Mouse (Mus musculus): ENCODE data around the gene Slc17a3. TPM values are rescaled to one million over a fixed set of nuclear protein-coding genes. Genes with fewer than 3 reads are reported as not detected.

Gene Slc17a3
- total RNA-seq (2014; fragmentation: Nextera tagmentation) (not detected in 2 replicates), total RNA-seq (2017) (not detected in 2 replicates)

GRCm38 (mm10) chr13:23839308-23839707 is at the start of gene Slc17a3:
Gene Slc17a3, plus strand, starts transcription at chr13:23839434.
- no peak for ATAC-seq (replicated peaks; ENCODE audit: low FRiP score, low TSS enrichment, poor library complexity, severe bottlenecking)

DNA sequence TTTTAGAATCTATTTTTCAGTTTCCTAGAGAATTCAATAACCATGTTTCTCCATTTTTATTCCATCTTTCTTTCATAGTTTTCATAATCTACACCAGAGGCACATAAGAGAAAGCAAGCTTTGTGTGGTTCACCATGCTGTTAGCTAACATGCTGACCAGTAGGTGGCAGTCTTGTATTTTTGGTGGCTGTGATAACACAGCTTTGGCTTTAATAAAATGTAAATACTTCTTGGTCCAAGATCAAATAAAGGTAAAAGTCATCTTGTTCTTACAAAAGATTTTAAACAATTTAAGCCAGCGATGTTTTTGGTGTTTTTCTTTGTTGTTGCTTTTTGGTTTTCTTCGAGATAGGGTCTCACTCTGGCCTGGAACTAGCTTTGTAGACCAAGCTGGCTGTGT is 46.7 kb upstream of the Slc17a3 start:
- 0 out of 2 replicates have a peak, but pooled peaks have one; percentile 59 for ATAC-seq (replicated peaks; ENCODE audit: low FRiP score, low TSS enrichment, poor library complexity, severe bottlenecking)

GRCm38 (mm10) chr13:23799405-23799804 is 39.8 kb upstream of the Slc17a3 start:
- ATAC-seq (replicated peaks; ENCODE audit: low FRiP score, low TSS enrichment, poor library complexity, severe bottlenecking), result no peak

DNA sequence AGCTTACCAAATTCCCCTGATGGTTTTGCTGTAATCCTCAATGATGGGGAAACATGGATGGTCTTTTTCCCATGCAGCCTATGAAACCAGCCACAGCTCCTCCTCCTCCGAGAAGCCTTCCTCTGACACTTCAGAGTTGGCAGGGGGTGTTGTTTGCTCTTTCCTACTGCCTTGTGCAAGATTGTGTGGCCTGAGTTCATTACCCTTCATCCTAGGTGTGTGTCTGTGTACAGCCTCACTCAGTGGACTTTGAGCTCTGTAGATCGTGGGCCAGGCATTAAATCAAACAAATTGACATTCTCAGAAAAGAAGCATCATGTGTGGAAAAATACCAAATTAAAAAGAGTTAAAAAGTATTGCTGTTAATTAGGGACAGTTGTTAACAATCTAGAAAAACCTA is 34.7 kb upstream of the Slc17a3 start:
- ATAC-seq (replicated peaks; ENCODE audit: low FRiP score, low TSS enrichment, poor library complexity, severe bottlenecking), result no peak

DNA sequence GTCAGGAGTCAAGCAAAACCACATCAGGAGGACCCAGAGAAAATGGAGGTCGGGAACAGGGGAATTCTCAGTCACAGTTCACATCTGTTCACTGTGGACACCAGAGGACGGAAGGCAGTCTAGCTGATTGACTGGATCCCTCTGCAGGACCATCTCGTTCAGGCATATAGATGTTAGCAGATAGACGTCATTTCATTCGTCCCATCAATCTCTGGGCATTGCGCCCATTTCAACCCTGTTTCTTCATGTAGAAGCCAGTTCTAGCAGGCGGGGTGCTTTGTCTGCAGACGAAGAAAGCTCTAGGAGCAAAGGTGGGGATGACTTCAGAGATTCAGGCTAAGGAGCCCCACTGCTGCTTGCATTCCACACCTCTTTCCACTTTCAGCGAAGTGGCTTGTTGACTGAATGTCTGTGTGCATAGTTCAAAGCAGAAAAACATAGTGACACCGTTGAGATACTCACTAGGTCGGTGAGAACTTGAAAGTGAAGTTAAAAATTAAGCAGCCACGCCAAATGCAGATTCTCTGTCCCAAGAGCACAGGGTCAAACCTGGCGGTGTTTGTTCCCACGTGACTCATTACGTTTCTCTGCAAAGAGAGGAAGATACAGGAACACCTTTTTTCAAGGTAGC is 32.7 kb upstream of the Slc17a3 start, which contains the start of gene Slc17a2:
TSS of gene Slc17a2 (plus strand) at position 572 of the 631 bp plus-strand sequence.
- no peak for ATAC-seq (replicated peaks; ENCODE audit: low FRiP score, low TSS enrichment, poor library complexity, severe bottlenecking)

DNA sequence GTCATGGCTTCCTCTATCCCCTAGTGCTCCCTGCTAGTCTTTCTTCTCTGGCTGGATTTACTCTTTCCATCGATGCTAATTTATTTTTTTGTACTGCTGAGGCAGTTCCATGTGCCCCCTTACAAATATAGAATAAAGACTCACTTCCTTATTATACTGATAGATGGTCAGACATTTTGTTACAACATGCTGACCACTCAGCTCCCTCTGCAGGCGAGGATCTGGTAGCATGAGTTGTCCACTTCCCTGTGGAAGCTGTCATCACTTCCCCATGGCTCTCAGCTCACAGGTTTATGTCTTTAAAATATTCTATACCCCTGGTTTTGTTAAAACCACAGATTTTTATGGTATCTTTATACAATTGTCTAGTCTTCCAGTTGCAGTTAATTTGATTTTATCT is 23.1 kb upstream of the Slc17a3 start:
- no peak for ATAC-seq (replicated peaks; ENCODE audit: low FRiP score, low TSS enrichment, poor library complexity, severe bottlenecking)

- no peak for ATAC-seq (replicated peaks; ENCODE audit: low FRiP score, low TSS enrichment, poor library complexity, severe bottlenecking)
These were observed 18.9 kb upstream of the Slc17a3 start for GRCm38 (mm10) chr13:23820179-23820940.

GRCm38 (mm10) chr13:23822213-23822612 is 17.0 kb upstream of the Slc17a3 start:
- ATAC-seq (replicated peaks; ENCODE audit: low FRiP score, low TSS enrichment, poor library complexity, severe bottlenecking), result no peak

GRCm38 (mm10) chr13:23826606-23827005 is 12.6 kb upstream of the Slc17a3 start:
- no peak for ATAC-seq (replicated peaks; ENCODE audit: low FRiP score, low TSS enrichment, poor library complexity, severe bottlenecking)

- ATAC-seq (replicated peaks; ENCODE audit: low FRiP score, low TSS enrichment, poor library complexity, severe bottlenecking), result peak; percentile 57; the same call in 1 of the 2 replicates
These were observed 6.2 kb upstream of the Slc17a3 start for GRCm38 (mm10) chr13:23833053-23833452.

DNA sequence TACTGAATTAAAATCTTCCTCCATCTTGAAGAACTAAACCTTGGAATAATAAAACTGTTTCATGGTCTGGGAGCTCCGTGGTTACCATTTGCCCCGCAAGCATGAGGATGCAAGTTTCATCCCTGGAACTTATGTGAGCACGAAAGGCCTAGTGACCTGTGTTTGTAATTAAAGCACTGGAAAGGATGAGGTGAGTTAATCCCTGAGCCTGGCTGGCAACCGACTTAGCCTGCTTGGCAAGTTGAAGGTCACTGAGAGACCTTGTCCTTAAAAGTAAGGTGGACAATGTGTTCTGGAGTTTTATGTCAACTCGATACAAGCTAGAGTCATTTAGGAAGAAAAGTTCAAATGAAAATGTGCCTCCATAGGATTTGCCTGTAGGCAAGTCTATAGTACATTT is 4.4 kb upstream of the Slc17a3 start:
- no peak for ATAC-seq (replicated peaks; ENCODE audit: low FRiP score, low TSS enrichment, poor library complexity, severe bottlenecking)

DNA sequence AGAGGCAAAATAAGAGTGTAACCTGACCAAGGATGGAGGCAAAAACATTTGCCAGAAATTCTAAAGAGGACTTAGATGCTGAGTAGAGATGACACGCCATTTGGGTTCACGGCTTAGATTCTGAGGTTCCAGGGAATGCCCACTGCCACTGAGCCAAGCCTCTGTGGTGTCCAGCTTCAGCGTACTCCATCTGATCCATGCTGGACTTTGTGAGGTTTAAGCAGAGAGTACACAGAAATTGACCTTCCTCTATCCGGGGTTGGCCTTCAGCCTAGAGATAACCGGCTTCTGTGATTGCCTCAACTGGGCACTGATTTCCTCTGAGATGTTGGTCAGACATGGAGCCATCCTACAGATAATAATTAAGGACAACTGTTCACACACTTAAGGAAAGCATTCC is 2.6 kb upstream of the Slc17a3 start:
- no peak for ATAC-seq (replicated peaks; ENCODE audit: low FRiP score, low TSS enrichment, poor library complexity, severe bottlenecking)

DNA sequence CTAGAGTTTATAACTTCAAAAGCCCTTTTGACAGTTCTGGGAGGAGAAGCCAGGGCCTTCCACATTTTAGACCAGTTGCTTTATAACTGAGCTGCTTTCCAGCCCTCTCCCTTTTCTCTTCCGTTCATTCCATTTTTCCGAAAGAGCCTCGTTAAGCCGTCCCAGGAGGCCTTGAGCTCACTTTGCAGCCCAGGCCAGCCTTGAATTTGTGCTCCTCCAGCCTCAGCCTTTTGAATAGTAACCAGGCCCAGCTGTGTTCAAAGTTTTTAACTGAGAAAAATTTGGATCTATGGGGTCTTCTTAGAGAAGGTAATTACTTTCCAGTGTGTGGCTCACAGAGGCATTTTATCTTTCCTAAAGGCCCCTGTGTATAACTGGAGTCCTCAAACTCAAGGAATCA is 6.6 kb downstream of the Slc17a3 start:
- no peak for ATAC-seq (replicated peaks; ENCODE audit: low FRiP score, low TSS enrichment, poor library complexity, severe bottlenecking)

- no peak for ATAC-seq (replicated peaks; ENCODE audit: low FRiP score, low TSS enrichment, poor library complexity, severe bottlenecking)
These were observed 10.1 kb downstream of the Slc17a3 start for GRCm38 (mm10) chr13:23849299-23849698.

DNA sequence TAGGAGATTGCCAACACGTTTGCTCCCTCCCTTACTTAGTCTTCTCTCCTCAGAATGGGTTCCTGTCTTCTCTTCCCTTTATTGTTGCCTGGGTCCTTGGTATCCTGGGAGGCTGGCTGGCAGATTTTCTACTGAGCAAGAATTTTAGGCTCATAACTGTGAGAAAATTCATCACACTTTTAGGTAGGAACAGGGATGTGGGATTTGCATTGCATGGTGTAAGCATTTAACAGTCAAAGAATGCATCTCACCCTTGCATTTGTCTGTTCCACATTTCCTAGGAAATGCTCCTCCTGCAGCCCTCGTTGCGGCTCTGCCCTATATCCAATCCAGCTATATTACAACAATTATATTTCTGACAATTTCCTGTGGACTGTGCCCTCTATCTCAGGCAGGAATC is 17.2 kb downstream of the Slc17a3 start:
- no peak for ATAC-seq (replicated peaks; ENCODE audit: low FRiP score, low TSS enrichment, poor library complexity, severe bottlenecking)

- no peak for ATAC-seq (replicated peaks; ENCODE audit: low FRiP score, low TSS enrichment, poor library complexity, severe bottlenecking)
These were observed 22.6 kb downstream of the Slc17a3 start for GRCm38 (mm10) chr13:23861815-23862214.

- no peak for ATAC-seq (replicated peaks; ENCODE audit: low FRiP score, low TSS enrichment, poor library complexity, severe bottlenecking)
These were observed 25.5 kb downstream of the Slc17a3 start for GRCm38 (mm10) chr13:23864711-23865110.

- no peak for ATAC-seq (replicated peaks; ENCODE audit: low FRiP score, low TSS enrichment, poor library complexity, severe bottlenecking)
These were observed 27.0 kb downstream of the Slc17a3 start for GRCm38 (mm10) chr13:23866086-23866710.

- peak; percentile 38; the same call in 1 of the 2 replicates for ATAC-seq (replicated peaks; ENCODE audit: low FRiP score, low TSS enrichment, poor library complexity, severe bottlenecking)
These were observed 27.8 kb downstream of the Slc17a3 start for GRCm38 (mm10) chr13:23867000-23867399.

DNA sequence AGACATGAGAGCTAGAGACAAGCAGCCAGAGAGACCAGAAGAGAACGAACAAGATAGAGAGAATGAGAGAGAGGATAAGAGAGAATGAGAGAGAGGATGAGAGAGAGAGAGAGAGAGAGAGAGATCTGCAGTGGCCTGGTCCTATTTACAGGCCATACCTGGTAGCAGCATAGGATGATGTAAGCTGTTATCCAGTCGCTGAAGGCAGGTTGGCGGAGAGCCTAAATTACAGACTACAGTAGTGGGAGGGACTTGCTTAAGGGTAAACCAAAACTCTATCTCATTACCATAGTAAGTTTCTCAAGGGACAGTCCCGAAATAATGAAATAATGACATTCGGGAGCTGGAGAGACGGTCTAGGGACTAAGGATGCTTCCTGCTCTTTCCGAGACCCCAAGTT is 28.2 kb downstream of the Slc17a3 start, which contains the start of gene Slc17a1:
TSS of gene Slc17a1 (plus strand) at position 346 of the 400 bp plus-strand sequence.
- ATAC-seq (replicated peaks; ENCODE audit: low FRiP score, low TSS enrichment, poor library complexity, severe bottlenecking), result peak; percentile 74
